Mouse (Mus musculus) stomach, embryonic 16.5 days (tissue): ENCODE data around the gene Tenm3. TPM values are rescaled to one million over a fixed set of nuclear protein-coding genes. Genes with fewer than 3 reads are reported as not detected.

Experiments used
- ATAC-seq: fragments of 200-750 bp; cut with Nextera tagmentation; 2 replicates; pipeline ENCODE4 v1.8.0; 2017; ENCODE audit warnings: moderate number of reproducible peaks, moderate TSS enrichment; ENCODE audit not compliant: insufficient read depth, low FRiP score
- H3K27ac ChIP-seq: fragments of 300-500 bp; sonication (generic); 2 replicates; pipeline ENCODE4 v1.5.1; 2014; ENCODE audit warnings: low read length
- H3K27me3 ChIP-seq: fragments of 300-500 bp; sonication (generic); 2 replicates; pipeline ENCODE4 v1.6.1; 2014; ENCODE audit warnings: low read length, control low read depth, mixed read lengths; ENCODE audit not compliant: control insufficient read depth, insufficient read depth
- H3K36me3 ChIP-seq: fragments of 300-500 bp; sonication (generic); 2 replicates; pipeline ENCODE4 v1.6.1; 2014; ENCODE audit warnings: low read length; ENCODE audit not compliant: control insufficient read depth, insufficient read depth
- H3K4me1 ChIP-seq: fragments of 300-500 bp; sonication (generic); 2 replicates; pipeline ENCODE4 v1.6.1; 2014; ENCODE audit warnings: low read length, control low read depth, mixed read lengths; ENCODE audit not compliant: control insufficient read depth, insufficient read depth
- H3K4me2 ChIP-seq: fragments of 300-500 bp; sonication (generic); 2 replicates; pipeline ENCODE4 v1.6.1; 2014; ENCODE audit warnings: low read depth, low read length, mixed read lengths
- H3K4me3 ChIP-seq: fragments of 300-500 bp; sonication (generic); replicated peaks from 2 replicates; pipeline ENCODE4 v1.5.1; 2014; ENCODE audit warnings: mild to moderate bottlenecking, low read length
- H3K9ac ChIP-seq: fragments of 300-500 bp; sonication (generic); 2 replicates; pipeline ENCODE4 v1.6.1; 2014; ENCODE audit warnings: low read length
- H3K9me3 ChIP-seq: fragments of 300-500 bp; sonication (generic); replicated peaks from 2 replicates; pipeline ENCODE4 v1.6.1; 2016; ENCODE audit warnings: low read length, control low read depth; ENCODE audit not compliant: control insufficient read depth
- WGBS: fragments of 180-500 bp; shearing (Covaris S2); extraction: QIAGEN DNeasy Blood & Tissue Kit; methylation state at CpG from one replicate; pipeline ENCODE4 v1.1.7; 2014; 5-methylcytosine and 5-hydroxymethylcytosine counted together
- polyA plus RNA-seq: library from polyadenylated mRNA; unstranded; fragments of >200 nt; fragmentation: Nextera tagmentation; extraction: Ambion mirVana; gene quantifications from 2 replicates; pipeline ENCODE4 v1.2.1, GENCODE M21; 2015

Gene Tenm3
- polyA plus RNA-seq, 1 experiment from 2014 or later = 12.5 TPM

- H3K27ac ChIP-seq = no peak overlapping the region
- H3K36me3 ChIP-seq = no peaks in the 10 kb centered on the region
- no peak for ATAC-seq
- H3K4me3 ChIP-seq = no peak overlapping the region
- H3K4me2 ChIP-seq = no peak overlapping the region
- no peaks in the 10 kb centered on the region for H3K4me1 ChIP-seq
- H3K27me3 ChIP-seq = no peaks in the 10 kb centered on the region
- H3K9ac ChIP-seq = no peak overlapping the region
- WGBS = 80% methylated on average over 8 of the region's 8 CpGs
- no peaks in the 10 kb centered on the region for H3K9me3 ChIP-seq
Observed at GRCm38 (mm10) chr8:48793729-48794128, 50.0 kb downstream of the Tenm3 start.

GRCm38 (mm10) chr8:48792587-48793326 is 51.0 kb downstream of the Tenm3 start:
- WGBS = 59% methylated on average over 10 of the region's 10 CpGs
- no peaks in the 10 kb centered on the region for H3K27me3 ChIP-seq
- H3K4me1 ChIP-seq = no peaks in the 10 kb centered on the region
- ATAC-seq = no peak
- H3K4me2 ChIP-seq = no peak overlapping the region
- no peaks in the 10 kb centered on the region for H3K36me3 ChIP-seq
- no peak overlapping the region for H3K9ac ChIP-seq
- H3K4me3 ChIP-seq = no peak overlapping the region
- H3K27ac ChIP-seq = no peak overlapping the region
- H3K9me3 ChIP-seq = no peaks in the 10 kb centered on the region

GRCm38 (mm10) chr8:48783308-48783707 is 60.4 kb downstream of the Tenm3 start:
- Histone ChIP-seq H3K9ac (no peak overlapping the region), H3K27ac (no peak overlapping the region), H3K4me2 (no peak overlapping the region), H3K4me3 (no peak overlapping the region), H3K4me1 (no peaks in the 10 kb centered on the region), H3K9me3 (no peaks in the 10 kb centered on the region), H3K36me3 (no peaks in the 10 kb centered on the region), H3K27me3 (no peaks in the 10 kb centered on the region)
- WGBS = 89% methylated on average over 9 of the region's 9 CpGs
- no peak for ATAC-seq

GRCm38 (mm10) chr8:48780628-48781027 is 63.1 kb downstream of the Tenm3 start:
- H3K27me3 ChIP-seq = no peaks in the 10 kb centered on the region
- no peak overlapping the region for H3K4me3 ChIP-seq
- no peaks in the 10 kb centered on the region for H3K36me3 ChIP-seq
- WGBS = 69% methylated on average over 6 of the region's 6 CpGs
- H3K4me1 ChIP-seq = no peaks in the 10 kb centered on the region
- H3K9ac ChIP-seq = no peak overlapping the region
- no peak overlapping the region for H3K27ac ChIP-seq
- H3K4me2 ChIP-seq = no peak overlapping the region
- ATAC-seq = no peak
- H3K9me3 ChIP-seq = no peaks in the 10 kb centered on the region

- H3K4me2 ChIP-seq = no peak overlapping the region
- H3K4me1 ChIP-seq = no peaks in the 10 kb centered on the region
- ATAC-seq = no peak
- H3K27ac ChIP-seq = no peak overlapping the region
- no peaks in the 10 kb centered on the region for H3K36me3 ChIP-seq
- H3K27me3 ChIP-seq = no peaks in the 10 kb centered on the region
- H3K4me3 ChIP-seq = no peak overlapping the region
- 80% methylated on average over 4 of the region's 4 CpGs for WGBS
- H3K9me3 ChIP-seq = no peaks in the 10 kb centered on the region
- H3K9ac ChIP-seq = no peak overlapping the region
Observed at GRCm38 (mm10) chr8:48779194-48779593, 64.6 kb downstream of the Tenm3 start.

GRCm38 (mm10) chr8:48776081-48776480 is 67.7 kb downstream of the Tenm3 start:
- no peak overlapping the region for H3K4me2 ChIP-seq
- no peak overlapping the region for H3K4me3 ChIP-seq
- WGBS = 54% methylated on average over 9 of the region's 9 CpGs
- no peaks in the 10 kb centered on the region for H3K4me1 ChIP-seq
- no peaks in the 10 kb centered on the region for H3K27me3 ChIP-seq
- H3K27ac ChIP-seq = no peak overlapping the region
- H3K9ac ChIP-seq = no peak overlapping the region
- no peak for ATAC-seq
- no peaks in the 10 kb centered on the region for H3K9me3 ChIP-seq
- H3K36me3 ChIP-seq = no peaks in the 10 kb centered on the region

GRCm38 (mm10) chr8:48775531-48776037 is 68.2 kb downstream of the Tenm3 start:
- 18% methylated on average over 9 of the region's 9 CpGs for WGBS
- H3K27ac ChIP-seq = no peak overlapping the region

GRCm38 (mm10) chr8:48774837-48775236 is 68.9 kb downstream of the Tenm3 start:
- no peak overlapping the region for H3K4me2 ChIP-seq
- WGBS = 58% methylated on average over 4 of the region's 4 CpGs
- no peaks in the 10 kb centered on the region for H3K4me1 ChIP-seq
- no peaks in the 10 kb centered on the region for H3K27me3 ChIP-seq
- ATAC-seq = no peak
- H3K36me3 ChIP-seq = no peaks in the 10 kb centered on the region
- H3K9me3 ChIP-seq = no peaks in the 10 kb centered on the region
- H3K27ac ChIP-seq = no peak overlapping the region
- H3K9ac ChIP-seq = no peak overlapping the region
- no peak overlapping the region for H3K4me3 ChIP-seq

More at GRCm38 (mm10) chr8:48775531-48776037, 68.2 kb downstream of the Tenm3 start:
- Histone ChIP-seq H3K4me3 (no peak overlapping the region), H3K9ac (no peak overlapping the region), H3K36me3 (no peaks in the 10 kb centered on the region), H3K4me2 (no peak overlapping the region), H3K27me3 (no peaks in the 10 kb centered on the region), H3K9me3 (no peaks in the 10 kb centered on the region), H3K4me1 (no peaks in the 10 kb centered on the region)
- no peak for ATAC-seq

GRCm38 (mm10) chr8:48766545-48767234 is 77.1 kb downstream of the Tenm3 start:
- no peak overlapping the region for H3K9ac ChIP-seq
- no peaks in the 10 kb centered on the region for H3K27me3 ChIP-seq
- no peaks in the 10 kb centered on the region for H3K9me3 ChIP-seq
- no peaks in the 10 kb centered on the region for H3K36me3 ChIP-seq
- no peak overlapping the region for H3K4me3 ChIP-seq
- no peak overlapping the region for H3K27ac ChIP-seq
- no peak overlapping the region for H3K4me2 ChIP-seq
- no peak for ATAC-seq
- WGBS = 76% methylated on average over 16 of the region's 16 CpGs
- no peaks in the 10 kb centered on the region for H3K4me1 ChIP-seq
